Mouse (Mus musculus) liver, embryonic 12.5 days (tissue): Measurements from ENCODE around the gene Gm5538. TPM values are rescaled to one million over a fixed set of nuclear protein-coding genes. Genes with fewer than 3 reads are reported as not detected.

ENCODE experiments used
- ATAC-seq: fragments of 200-750 bp; cut with Nextera tagmentation; 2 replicates; pipeline ENCODE4 v1.8.0; 2017; ENCODE audit warnings: moderate number of reproducible peaks, mild to moderate bottlenecking, moderate library complexity
- H3K27ac ChIP-seq: fragments of 300-500 bp; sonication (generic); 2 replicates; pipeline ENCODE4 v1.5.1; 2016; ENCODE audit warnings: mild to moderate bottlenecking
- H3K27me3 ChIP-seq: fragments of 300-500 bp; sonication (generic); replicated peaks from 2 replicates; pipeline ENCODE4 v1.6.1; 2016; ENCODE audit warnings: mild to moderate bottlenecking, moderate library complexity
- H3K36me3 ChIP-seq: fragments of 300-500 bp; sonication (generic); 2 replicates; pipeline ENCODE4 v1.6.1; 2016; ENCODE audit warnings: mild to moderate bottlenecking, moderate library complexity
- H3K4me1 ChIP-seq: fragments of 300-500 bp; sonication (generic); 2 replicates; pipeline ENCODE4 v1.6.1; 2016
- H3K4me2 ChIP-seq: fragments of 300-500 bp; sonication (generic); 2 replicates; pipeline ENCODE4 v1.6.1; 2016; ENCODE audit warnings: mild to moderate bottlenecking, moderate library complexity
- H3K4me3 ChIP-seq: fragments of 300-500 bp; sonication (generic); 2 replicates; pipeline ENCODE4 v1.5.1; 2016; ENCODE audit warnings: mild to moderate bottlenecking, moderate library complexity
- H3K9ac ChIP-seq: fragments of 300-500 bp; sonication (generic); 2 replicates; pipeline ENCODE4 v1.6.1; 2016; ENCODE audit warnings: mild to moderate bottlenecking, moderate library complexity
- H3K9me3 ChIP-seq: fragments of 300-500 bp; sonication (generic); replicated peaks from 2 replicates; pipeline ENCODE4 v1.6.1; 2016; ENCODE audit warnings: mild to moderate bottlenecking, moderate library complexity
- WGBS: fragments of 180-500 bp; shearing (Covaris S2); methylation state at CpG from one replicate; pipeline ENCODE4 v1.1.7; 2016; ENCODE audit not compliant: insufficient replicate concordance; 5-methylcytosine and 5-hydroxymethylcytosine counted together
- polyA plus RNA-seq: library from polyadenylated mRNA; unstranded; fragments of >200 nt; fragmentation: Nextera tagmentation; extraction: Ambion mirVana; gene quantifications from 2 replicates; pipeline ENCODE4 v1.2.1, GENCODE M21; 2016

Gene Gm5538
- polyA plus RNA-seq: not detected in 2 replicates

- no peaks in the 10 kb centered on the region for H3K27me3 ChIP-seq
- no peak within 1 kb of the TSS for H3K4me3 ChIP-seq
- no peak within 1 kb of the TSS for H3K9ac ChIP-seq
- ATAC-seq: no peak
- no peaks in the 10 kb centered on the region for H3K36me3 ChIP-seq
- no peak within 1 kb of the TSS for H3K4me2 ChIP-seq
- no peak within 1 kb of the TSS for H3K27ac ChIP-seq
- 73% methylated on average over 2 of the region's 2 CpGs for WGBS
- H3K9me3 ChIP-seq: no peaks in the 10 kb centered on the region
- H3K4me1 ChIP-seq: no peaks in the 10 kb centered on the region
Observed at GRCm38 (mm10) chr3:59729490-59729889, at the start of gene Gm5538. TSS of gene Gm5538 (plus strand) at chr3:59729790.

- Histone ChIP-seq H3K4me3 (no peak overlapping the region), H3K4me2 (no peak overlapping the region), H3K9ac (no peak overlapping the region), H3K36me3 (no peaks in the 10 kb centered on the region), H3K27ac (no peak overlapping the region), H3K4me1 (no peaks in the 10 kb centered on the region), H3K9me3 (no peaks in the 10 kb centered on the region), H3K27me3 (no peaks in the 10 kb centered on the region)
- no peak for ATAC-seq
- WGBS: 63% methylated on average over 3 of the region's 3 CpGs
Observed at GRCm38 (mm10) chr3:59697391-59697790, 32.2 kb upstream of the Gm5538 start.

- Histone ChIP-seq H3K4me1 (no peaks in the 10 kb centered on the region), H3K36me3 (no peaks in the 10 kb centered on the region), H3K27me3 (no peaks in the 10 kb centered on the region), H3K4me3 (no peak overlapping the region), H3K9me3 (no peaks in the 10 kb centered on the region), H3K27ac (no peak overlapping the region), H3K4me2 (no peak overlapping the region), H3K9ac (no peak overlapping the region)
- no peak for ATAC-seq
- 84% methylated on average over 1 of the region's 1 CpGs for WGBS
Observed at GRCm38 (mm10) chr3:59702614-59703110, 26.9 kb upstream of the Gm5538 start.

GRCm38 (mm10) chr3:59739866-59740265, 10.3 kb downstream of the Gm5538 start:
- H3K9me3 ChIP-seq: no peaks in the 10 kb centered on the region
- H3K27ac ChIP-seq: no peak overlapping the region
- no peaks in the 10 kb centered on the region for H3K4me1 ChIP-seq
- 72% methylated on average over 1 of the region's 1 CpGs for WGBS
- H3K4me3 ChIP-seq: no peak overlapping the region
- H3K4me2 ChIP-seq: no peak overlapping the region
- ATAC-seq: no peak
- no peaks in the 10 kb centered on the region for H3K36me3 ChIP-seq
- H3K27me3 ChIP-seq: no peaks in the 10 kb centered on the region
- no peak overlapping the region for H3K9ac ChIP-seq

- Histone ChIP-seq H3K9ac (no peak overlapping the region), H3K9me3 (no peaks in the 10 kb centered on the region), H3K4me2 (no peak overlapping the region), H3K36me3 (no peaks in the 10 kb centered on the region), H3K27me3 (no peaks in the 10 kb centered on the region), H3K4me1 (no peaks in the 10 kb centered on the region), H3K27ac (no peak overlapping the region), H3K4me3 (no peak overlapping the region)
- 6% methylated on average over 2 of the region's 2 CpGs for WGBS
- no peak for ATAC-seq
Observed at GRCm38 (mm10) chr3:59744181-59744580, 14.6 kb downstream of the Gm5538 start.

Other genes starting within 250 kb of the Gm5538 start
- not detected in 2 replicates for gene Gm8298, start 131.3 kb downstream of the Gm5538 start, polyA plus RNA-seq
- gene C130079G13Rik, start 195.4 kb downstream of the Gm5538 start, polyA plus RNA-seq: not detected in 2 replicates